Mouse (Mus musculus): Measurements from ENCODE around the gene Tap1.
"Not testable (repeated sequence)": the region's sequence is repeated elsewhere in the genome, so short reads cannot be mapped to it uniquely, and the experiment has no call there.

The Tap1 gene

DNA sequence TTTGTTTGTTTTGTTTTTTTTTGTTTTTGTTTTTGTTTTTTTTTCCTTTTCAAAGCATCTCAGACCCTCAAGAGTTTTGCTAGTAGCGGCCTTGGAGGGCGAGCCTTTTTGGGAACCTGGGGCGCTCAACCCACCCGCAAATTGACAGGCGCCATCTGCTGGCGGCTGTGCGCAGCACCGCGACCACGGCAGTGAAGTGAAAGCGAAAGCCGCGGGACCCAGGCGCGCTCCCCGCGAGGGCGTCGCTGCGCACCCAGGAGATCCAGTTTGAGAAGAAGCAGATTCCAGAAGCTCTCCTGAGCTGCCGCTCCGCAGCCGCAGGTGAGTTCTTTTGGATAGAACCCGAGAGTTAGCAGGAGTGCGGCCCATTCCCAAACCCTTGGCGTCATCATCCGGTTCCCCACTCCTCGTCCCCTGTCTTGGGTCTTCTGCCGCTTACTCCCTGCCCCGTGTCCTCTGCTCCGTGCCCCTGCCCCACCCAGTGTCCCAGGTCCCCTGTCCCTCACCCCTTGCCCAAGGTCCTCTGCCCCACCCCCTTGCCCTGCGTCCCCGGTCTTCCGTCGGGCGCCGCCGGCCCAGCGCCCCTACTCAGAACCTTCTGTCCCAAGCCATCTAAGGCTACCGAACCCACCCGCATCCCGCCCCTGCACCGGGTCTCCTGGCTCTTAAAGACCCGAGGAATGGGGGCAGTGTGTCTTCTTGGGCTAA is 17.1 kb downstream of the Tap1 start:
- DNase-seq (ENCODE audit: low spot score) = peak; percentile 91

- peak; percentile 45 for DNase-seq (ENCODE audit: low spot score)
These were observed 17.8 kb downstream of the Tap1 start for GRCm38 (mm10) chr17:34205021-34205745.

- DNase-seq (ENCODE audit: low spot score) = no peak
These were observed 18.4 kb downstream of the Tap1 start for GRCm38 (mm10) chr17:34205746-34206176.

GRCm38 (mm10) chr17:34206731-34207130 is 19.4 kb downstream of the Tap1 start:
- DNase-seq (ENCODE audit: low spot score) = no peak

DNA sequence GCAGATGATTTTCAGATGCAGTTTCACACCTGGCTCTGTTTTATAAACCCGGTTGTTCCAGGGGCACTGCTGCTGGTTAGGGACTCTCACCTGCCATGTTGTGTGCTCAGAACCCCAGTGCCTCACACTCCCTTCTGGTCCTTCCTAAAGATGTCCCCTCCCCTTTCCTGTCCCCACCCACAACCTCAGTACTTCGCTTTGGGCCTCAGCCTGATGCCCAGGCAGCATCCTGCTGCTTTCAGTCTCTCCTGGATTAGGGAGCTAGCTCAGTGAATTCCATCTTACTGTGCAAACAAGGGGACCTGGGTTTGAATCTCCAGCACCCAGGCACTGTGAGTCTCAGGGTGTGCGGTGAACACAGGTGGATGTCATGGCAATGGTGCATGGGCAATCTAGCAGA is 20.1 kb downstream of the Tap1 start:
- DNase-seq (ENCODE audit: low spot score) = no peak

- no peak for DNase-seq (ENCODE audit: low spot score)
These were observed 20.5 kb downstream of the Tap1 start for GRCm38 (mm10) chr17:34207866-34208265.

GRCm38 (mm10) chr17:34208421-34208820 is 21.1 kb downstream of the Tap1 start:
- DNase-seq (ENCODE audit: low spot score) = no peak

- no peak for DNase-seq (ENCODE audit: low spot score)
These were observed 22.3 kb downstream of the Tap1 start for GRCm38 (mm10) chr17:34209680-34210079.

- DNase-seq (ENCODE audit: low spot score) = no peak
These were observed 23.2 kb downstream of the Tap1 start for GRCm38 (mm10) chr17:34210599-34210998.

- no peak for DNase-seq (ENCODE audit: low spot score)
These were observed 24.5 kb downstream of the Tap1 start for GRCm38 (mm10) chr17:34211746-34212365.

GRCm38 (mm10) chr17:34213936-34214335 is 26.6 kb downstream of the Tap1 start:
- no peak for DNase-seq (ENCODE audit: low spot score)

GRCm38 (mm10) chr17:34215176-34215575 is 27.8 kb downstream of the Tap1 start:
- no peak for DNase-seq (ENCODE audit: low spot score)

DNA sequence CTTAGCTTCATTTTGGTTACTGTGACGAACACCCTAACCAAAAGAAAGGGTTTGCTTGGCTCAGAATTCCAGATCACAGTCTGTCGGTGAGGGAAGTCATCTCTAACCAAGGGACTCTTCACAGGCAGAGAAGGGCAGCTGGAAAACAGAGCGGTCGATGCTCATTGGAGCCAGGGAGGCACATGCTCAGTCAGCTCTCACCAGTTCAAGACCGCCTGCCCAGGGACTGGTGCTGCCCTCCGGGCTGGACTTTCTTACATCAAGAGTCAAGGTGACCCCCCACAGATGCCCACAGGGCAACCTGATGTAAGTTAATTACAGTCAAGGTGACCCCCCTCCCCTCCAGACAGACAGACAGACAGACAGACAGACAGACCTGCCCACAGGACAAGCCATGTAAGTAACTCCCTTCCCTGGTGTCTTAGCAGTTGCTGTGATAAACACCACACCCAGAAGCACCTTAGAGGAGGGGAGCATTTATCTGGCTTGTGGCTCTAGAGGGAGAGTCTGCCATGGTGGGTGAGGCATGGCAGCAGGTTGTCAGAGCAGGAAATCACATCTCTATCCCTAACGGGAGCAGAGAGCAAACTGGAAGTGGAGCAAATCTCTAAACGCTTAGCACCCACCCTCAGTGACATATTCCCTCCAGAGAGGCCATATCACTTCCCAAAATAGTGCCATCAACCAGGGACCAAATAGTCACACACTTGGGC is 30.0 kb downstream of the Tap1 start:
- DNase-seq (ENCODE audit: low spot score) = no peak

DNA sequence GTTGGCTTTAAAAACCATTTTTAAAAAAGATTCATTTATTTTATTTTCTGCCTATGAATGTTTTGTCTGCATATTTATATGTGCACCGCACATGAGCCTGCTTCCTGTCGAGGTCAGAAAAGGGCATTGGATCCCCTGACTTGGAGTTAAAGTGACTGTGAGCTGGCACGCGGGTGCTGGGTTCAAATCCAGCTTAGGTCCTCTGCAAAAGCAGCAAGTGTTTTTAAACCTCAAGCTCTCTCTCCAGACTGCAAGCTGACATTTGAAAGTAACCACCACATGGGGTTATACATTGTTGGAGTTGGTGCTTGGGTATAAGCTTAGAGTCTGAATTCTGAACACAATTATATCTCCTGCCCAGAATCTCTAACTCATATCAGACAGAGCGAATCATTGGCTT is 30.6 kb downstream of the Tap1 start:
- no peak for DNase-seq (ENCODE audit: low spot score)

GRCm38 (mm10) chr17:34218675-34219074 is 31.3 kb downstream of the Tap1 start:
- DNase-seq (ENCODE audit: low spot score) = peak; percentile 31

GRCm38 (mm10) chr17:34219096-34219495 is 31.7 kb downstream of the Tap1 start:
- peak; percentile 47 for DNase-seq (ENCODE audit: low spot score)

DNA sequence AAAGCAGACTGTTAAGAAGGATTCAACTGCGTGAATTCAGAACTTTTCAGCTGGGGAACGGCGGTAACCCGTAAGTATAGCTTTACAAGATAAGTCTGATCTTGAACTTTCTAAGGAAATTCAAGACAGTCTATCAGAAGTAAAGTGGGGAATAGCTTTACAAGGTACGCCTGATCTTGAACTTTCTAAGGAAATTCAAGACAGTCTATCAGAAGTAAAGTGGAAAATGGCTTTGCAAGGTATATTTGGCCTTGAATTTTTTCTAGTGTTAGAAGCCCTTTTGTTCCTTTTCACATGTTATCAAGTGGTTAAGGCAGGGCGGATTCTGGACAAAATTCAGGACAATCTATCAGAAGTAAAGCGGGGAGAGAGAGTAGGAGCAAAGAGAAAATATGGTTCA is 32.4 kb downstream of the Tap1 start:
- DNase-seq (ENCODE audit: low spot score) = not testable (repeated sequence)

DNA sequence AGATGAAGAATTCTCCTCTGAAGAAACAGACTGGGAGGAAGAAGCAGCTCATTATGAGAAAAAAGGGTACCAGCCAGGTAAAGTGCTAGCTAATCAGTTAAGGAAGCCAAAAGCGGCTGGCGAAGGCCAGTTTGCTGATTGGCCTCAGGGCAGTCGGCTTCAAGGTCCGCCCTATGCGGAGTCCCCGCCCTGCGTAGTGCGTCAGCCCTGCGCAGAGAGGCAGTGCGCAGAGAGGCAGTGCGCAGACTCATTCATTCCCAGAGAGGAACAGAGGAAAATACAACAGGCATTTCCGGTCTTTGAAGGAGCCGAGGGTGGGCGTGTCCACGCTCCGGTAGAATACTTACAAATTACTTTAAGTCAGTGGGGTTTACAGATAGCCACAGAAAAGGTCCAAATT is 33.0 kb downstream of the Tap1 start:
- not testable (repeated sequence) for DNase-seq (ENCODE audit: low spot score)

GRCm38 (mm10) chr17:34224816-34225215 is 37.5 kb downstream of the Tap1 start:
- DNase-seq (ENCODE audit: low spot score) = no peak

DNA sequence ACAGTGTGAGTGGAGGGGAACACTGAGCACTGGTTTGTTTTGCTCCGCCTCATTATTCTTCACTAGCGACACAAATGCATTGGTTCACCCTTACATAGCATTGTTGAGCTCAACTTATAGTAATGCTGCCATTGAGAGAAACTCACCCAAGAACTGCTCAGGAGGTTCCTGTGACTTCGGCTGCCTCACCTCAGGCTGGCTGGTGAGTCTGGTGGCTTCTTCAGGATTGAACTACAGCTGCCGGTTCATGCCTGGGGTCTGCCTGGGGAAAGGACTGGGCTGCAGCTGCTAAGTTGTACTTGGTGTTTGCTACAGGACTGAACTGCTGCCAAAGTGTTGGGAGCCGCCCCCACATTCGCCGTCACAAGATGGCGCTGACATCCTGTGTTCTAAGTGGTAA is 38.1 kb downstream of the Tap1 start:
- DNase-seq (ENCODE audit: low spot score) = no peak

DNA sequence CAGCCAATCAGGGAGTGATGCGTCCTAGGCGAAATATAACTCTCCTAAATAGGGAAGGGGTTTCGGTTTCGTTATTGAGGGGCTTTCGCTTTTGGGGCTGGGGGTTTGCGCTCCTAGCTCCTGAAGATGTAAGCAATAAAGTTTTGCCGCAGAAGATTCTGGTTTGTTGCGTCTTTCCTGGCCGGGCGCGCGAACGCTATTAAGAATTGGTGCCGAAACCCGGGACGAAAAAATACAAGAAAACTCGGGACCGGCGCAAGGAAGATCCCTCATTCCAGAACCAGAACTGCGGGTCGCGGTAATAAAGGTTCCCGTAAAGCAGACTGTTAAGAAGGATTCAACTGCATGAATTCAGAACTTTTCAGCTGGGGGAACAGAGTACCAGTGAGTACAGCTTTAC is 38.6 kb downstream of the Tap1 start:
- not testable (repeated sequence) for DNase-seq (ENCODE audit: low spot score)

GRCm38 (mm10) chr17:34230971-34231370 is 43.6 kb downstream of the Tap1 start:
- not testable (repeated sequence) for DNase-seq (ENCODE audit: low spot score)
